Mouse (Mus musculus) cerebellum, postnatal 10 days (tissue): ENCODE results near the gene Ezh2.

ENCODE experiments used
- DNase-seq, 2 experiments: peaks; one replicate each; pipeline ENCODE4 v3.0.0; 2021; ENCODE audit warnings: mixed read lengths in 2 of 2

Ezh2 gene

DNA sequence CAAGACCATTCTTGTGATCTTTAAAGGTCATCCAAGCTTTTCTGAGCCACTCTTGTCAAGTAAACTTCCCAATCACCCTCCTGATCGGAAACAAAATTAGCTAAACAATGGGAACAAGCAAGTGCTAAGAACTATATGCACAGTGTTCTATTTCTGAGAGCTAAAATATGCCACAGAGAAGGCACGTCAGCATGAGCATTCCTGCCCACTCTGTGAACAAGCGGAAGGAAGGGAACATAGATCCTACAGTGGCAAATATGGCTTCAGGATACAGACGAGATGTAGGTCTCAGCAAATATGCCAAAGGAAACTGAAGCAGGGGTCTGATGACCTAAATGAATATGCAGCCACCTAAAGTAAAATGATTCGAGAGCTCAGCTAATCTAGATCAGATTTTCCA lies 59.8 kb downstream of the Ezh2 start:
- no peak for DNase-seq

DNA sequence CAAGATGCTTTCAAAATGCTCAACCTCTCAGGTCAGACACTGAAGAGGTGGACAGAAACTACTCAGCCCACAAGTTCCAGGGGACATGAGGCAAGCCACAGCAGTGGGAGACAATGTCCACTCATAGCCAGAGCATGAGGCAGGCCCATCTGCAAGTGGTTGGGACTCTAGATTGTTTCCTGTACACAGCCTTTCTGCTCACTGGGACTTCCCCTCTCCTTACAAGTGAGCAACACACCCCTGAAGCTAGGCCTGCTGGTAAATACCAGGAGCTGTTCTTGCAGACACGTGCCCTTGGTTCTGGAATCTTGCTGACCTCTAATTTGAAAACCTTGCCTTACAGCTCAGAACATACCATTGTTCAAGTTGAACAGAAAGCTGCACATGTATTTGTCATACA lies 62.6 kb downstream of the Ezh2 start:
- DNase-seq: no peak

GRCm38 (mm10) chr6:47527655-47528054 lies 67.5 kb downstream of the Ezh2 start:
- no peak for DNase-seq

- DNase-seq: no peak
These were observed 68.0 kb downstream of the Ezh2 start for GRCm38 (mm10) chr6:47527129-47527528.

DNA sequence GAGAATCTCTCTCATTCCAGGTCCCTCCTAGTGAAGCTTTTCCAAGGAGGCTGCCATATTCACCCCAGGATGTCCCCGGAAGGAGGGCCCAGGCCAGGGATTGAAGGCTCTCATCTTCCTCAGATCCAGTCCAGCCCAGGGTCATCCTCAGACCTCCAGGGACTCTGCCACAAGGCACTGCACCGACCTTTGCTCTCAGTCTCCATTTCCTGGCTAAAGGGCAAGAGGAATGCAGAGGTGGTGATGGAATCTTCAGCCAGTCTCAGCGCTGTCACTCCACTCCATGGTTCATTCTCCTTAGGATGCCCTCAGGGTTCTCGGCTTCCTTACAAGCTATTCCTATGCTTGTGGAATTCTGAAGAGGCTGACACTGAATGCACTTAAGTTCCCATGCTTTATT lies 68.7 kb downstream of the Ezh2 start:
- no peak for DNase-seq

GRCm38 (mm10) chr6:47525041-47525440 lies 70.1 kb downstream of the Ezh2 start:
- no peak for DNase-seq

GRCm38 (mm10) chr6:47522431-47522830 lies 72.7 kb downstream of the Ezh2 start:
- DNase-seq: peak; percentile 15 to 32

DNA sequence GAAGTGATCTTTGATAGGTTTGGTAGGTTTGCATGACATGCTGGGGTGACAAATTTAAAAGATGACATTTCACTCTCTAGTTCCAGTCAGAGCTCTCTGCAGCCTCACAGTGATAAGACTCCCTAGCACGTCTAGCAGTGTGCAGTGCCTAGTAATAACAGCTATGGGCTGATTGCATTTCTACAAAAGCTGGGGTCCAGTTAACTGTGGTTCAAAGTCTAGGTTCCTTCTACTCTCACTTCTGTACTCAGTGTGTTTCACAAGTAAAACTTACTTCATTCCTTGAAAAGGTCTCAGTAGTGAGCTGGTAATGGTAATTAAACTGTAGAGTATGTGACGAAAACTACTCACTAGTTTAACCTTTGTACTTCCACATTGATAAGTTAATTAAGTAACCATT lies 75.1 kb downstream of the Ezh2 start:
- DNase-seq: no peak

DNA sequence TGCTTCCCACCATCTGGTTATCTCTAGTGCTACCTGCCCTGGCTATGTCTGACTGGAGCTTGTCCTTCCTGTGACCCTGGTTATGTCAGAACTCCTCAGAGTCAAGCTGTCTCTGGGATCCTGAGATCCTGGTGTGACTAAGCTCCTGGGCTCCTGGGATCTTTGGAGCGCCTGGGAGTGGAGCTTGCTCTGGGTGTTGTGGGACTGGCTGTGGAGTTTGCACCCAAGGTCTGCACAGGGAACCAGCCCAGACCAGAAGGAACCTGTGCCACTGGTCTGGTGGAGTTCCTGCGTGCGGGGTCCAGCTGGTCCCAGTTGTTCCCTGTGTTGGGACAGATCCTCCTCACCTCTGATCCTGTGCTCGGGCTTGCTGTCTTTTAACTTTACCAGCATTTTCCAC lies 100.6 kb downstream of the Ezh2 start:
- no peak for DNase-seq

DNA sequence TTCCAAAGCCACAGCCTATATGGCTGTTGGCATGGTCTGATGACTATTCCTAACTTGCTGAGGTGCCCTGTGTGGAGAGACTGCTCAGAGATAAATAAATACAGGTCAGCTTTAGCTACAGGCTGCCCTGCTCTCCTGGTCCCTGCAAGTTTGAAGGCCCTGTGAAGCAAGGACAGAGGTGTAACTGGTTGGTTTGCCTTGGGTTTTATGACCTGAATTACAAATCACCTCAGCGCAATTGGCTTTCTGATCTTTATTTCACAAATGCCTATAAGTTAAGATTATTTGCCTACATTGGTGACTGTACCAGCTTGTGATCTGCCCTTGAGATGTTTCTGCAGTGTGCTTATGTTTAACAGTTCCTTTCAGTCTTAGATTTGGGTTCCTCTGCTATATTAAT lies 113.1 kb downstream of the Ezh2 start:
- DNase-seq: no peak
